Mouse (Mus musculus) C2C12 (cell line): ENCODE data around the gene Cntn4.
"Not testable (repeated sequence)": the region's sequence is repeated elsewhere in the genome, so short reads cannot be mapped to it uniquely, and the experiment has no call there.

ENCODE experiments used
- CEBPB ChIP-seq: IDR thresholded peaks from one replicate; pipeline ENCODE4 v1.6.1; 2011; ENCODE audit warnings: low read depth, mild to moderate bottlenecking, control low read depth, moderate library complexity
- CTCF ChIP-seq: IDR thresholded peaks from one replicate; pipeline ENCODE4 v1.5.1; 2011; ENCODE audit not compliant: control insufficient read depth, insufficient read depth, insufficient read length
- MAX ChIP-seq: IDR thresholded peaks from one replicate; pipeline ENCODE4 v1.6.1; 2011; ENCODE audit warnings: mild to moderate bottlenecking, control low read depth
- MYOD1 ChIP-seq: IDR thresholded peaks from one replicate; pipeline ENCODE4 v1.6.1; 2011; ENCODE audit warnings: low read depth; ENCODE audit not compliant: control insufficient read depth, insufficient read length
- MYOG ChIP-seq: IDR thresholded peaks from one replicate; pipeline ENCODE4 v1.6.1; 2011; ENCODE audit not compliant: control insufficient read depth, insufficient read length; ENCODE audit errors: extremely low read depth
- USF1 ChIP-seq: IDR thresholded peaks from one replicate; pipeline ENCODE4 v1.6.1; 2011; ENCODE audit warnings: low read depth, mild to moderate bottlenecking, control low read depth, moderate library complexity

GRCm38 (mm10) chr6:106358801-106359200, 681.3 kb downstream of the Cntn4 start:
- TF ChIP-seq CEBPB, CTCF, MAX, MYOD1, USF1, MYOG: not testable (repeated sequence)
